Mouse (Mus musculus) lung, postnatal 14 days (tissue): ENCODE data around the gene Per1.
A peak's percentile ranks its signal among the peaks of the same experiment; 100 is the strongest.

Experiments
- DNase-seq: peaks from one replicate; pipeline ENCODE4 v3.0.0; 2021

Gene Per1

DNA sequence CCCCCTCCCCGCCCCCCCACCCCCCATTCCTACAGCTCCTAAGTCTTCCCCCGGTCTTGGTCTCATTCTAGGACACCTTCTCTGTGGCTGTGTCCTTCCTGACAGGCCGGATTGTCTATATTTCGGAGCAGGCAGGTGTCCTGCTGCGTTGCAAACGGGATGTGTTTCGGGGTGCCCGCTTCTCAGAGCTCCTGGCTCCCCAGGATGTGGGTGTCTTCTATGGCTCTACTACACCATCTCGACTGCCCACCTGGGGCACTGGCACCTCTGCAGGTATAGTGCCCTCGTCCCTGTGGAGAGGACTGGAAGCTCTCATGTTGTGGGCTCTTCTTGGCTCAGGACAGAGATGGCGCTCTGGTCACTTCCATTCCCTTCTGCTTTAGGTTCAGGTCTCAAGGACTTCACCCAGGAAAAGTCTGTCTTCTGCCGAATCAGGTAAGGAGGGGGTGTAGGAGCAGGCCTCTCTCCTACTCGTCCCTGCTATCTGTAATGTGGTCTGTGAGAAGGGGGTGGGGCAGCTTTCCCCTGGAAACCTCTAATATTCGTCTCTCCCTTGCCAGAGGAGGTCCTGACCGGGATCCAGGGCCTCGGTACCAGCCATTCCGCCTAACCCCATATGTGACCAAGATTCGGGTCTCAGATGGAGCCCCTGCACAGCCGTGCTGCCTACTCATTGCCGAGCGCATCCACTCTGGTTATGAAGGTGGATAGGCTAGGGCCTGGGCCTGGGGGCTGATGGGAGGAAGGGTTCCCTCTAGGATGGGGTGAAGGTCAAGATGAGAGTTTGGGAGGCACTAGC lies 6.8 kb downstream of the Per1 start:
- no peak for DNase-seq

DNA sequence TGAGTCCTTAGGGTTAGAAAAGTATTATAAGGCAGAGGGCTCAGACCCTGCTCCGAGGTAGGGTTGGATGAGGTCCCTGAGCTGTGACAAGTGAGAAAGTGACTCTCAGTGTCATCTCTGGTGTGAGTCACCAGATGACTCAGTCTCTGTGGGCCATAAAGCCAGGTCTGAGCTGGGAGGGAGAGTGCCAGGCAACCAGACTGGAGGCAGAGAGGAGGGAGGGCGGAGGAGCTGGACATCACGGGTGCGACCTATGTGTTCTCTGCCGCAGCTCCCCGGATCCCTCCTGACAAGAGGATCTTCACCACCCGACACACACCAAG lies 7.3 kb downstream of the Per1 start:
- no peak for DNase-seq

DNA sequence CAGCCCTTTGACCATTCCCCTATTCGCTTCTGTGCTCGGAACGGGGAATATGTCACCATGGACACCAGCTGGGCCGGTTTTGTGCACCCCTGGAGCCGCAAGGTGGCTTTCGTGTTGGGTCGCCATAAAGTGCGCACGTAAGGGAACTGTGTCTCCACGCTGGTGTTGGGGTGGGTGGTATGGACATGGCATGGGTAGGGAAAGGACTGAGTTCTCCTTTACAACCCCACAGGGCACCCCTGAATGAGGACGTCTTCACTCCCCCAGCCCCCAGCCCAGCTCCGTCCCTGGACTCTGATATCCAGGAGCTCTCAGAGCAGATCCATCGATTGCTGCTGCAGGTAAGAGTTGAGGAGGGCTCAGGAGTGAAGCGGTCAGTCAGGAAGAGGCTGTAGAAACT lies 8.1 kb downstream of the Per1 start:
- DNase-seq = no peak

DNA sequence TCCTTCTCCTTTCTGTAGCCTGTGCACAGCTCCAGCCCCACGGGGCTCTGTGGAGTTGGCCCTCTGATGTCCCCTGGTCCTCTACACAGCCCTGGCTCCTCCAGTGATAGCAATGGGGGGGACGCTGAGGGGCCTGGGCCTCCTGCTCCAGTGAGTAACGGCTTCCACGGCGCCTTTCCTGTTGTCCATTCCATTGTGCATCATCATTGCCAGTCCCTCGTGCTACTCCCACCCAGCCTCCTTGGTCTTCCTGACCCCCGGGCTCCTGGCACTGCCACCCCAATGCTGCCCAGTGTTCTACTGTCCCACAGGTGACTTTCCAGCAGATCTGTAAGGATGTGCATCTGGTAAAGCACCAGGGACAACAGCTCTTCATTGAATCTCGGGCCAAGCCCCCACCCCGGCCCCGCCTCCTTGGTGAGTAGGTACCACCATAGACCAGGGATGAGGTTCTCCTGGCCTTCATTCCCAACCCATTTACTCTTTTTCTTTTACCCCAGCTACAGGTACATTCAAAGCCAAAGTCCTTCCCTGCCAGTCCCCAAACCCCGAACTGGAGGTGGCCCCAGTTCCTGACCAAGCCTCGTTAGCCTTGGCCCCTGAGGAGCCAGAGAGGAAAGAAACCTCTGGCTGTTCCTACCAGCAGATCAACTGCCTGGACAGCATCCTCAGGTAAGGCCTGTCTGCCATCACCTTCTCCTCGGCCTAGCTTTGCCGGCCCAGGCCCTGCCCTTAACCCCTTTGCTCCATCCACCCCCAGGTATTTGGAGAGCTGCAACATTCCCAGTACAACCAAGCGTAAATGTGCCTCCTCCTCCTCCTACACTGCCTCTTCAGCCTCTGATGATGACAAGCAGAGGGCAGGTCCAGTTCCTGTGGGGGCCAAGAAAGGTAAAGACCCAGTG lies 8.8 kb downstream of the Per1 start:
- DNase-seq = no peak

DNA sequence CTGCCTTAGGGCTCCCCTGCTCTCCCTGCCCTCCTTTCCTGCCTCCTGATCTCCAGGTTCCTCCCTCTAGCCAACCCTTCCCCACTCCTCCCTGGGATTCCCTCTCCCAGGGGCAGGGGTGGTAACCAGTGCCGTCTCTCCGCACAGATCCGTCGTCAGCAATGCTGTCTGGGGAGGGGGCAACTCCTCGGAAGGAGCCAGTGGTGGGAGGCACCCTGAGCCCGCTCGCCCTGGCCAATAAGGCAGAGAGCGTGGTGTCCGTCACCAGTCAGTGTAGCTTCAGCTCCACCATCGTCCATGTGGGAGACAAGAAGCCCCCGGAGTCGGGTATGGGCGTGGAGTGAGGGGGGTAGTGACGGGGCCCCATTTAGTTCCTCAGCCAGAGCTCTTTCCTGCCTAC lies 9.5 kb downstream of the Per1 start:
- DNase-seq = no peak

DNA sequence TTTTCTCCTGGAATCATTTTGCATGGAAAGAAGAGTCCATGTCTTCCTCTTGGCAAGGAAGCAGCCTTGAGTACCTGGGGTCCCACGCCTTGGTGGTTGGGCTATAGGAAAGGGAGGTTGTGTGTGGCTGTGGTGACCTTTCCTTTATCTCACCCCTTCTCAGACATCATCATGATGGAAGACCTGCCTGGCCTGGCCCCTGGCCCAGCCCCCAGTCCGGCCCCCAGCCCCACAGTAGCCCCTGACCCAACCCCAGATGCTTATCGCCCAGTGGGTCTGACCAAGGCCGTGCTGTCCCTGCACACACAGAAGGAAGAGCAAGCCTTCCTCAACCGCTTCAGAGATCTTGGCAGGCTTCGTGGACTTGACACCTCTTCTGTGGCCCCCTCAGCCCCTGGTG lies 10.2 kb downstream of the Per1 start:
- DNase-seq = no peak

DNA sequence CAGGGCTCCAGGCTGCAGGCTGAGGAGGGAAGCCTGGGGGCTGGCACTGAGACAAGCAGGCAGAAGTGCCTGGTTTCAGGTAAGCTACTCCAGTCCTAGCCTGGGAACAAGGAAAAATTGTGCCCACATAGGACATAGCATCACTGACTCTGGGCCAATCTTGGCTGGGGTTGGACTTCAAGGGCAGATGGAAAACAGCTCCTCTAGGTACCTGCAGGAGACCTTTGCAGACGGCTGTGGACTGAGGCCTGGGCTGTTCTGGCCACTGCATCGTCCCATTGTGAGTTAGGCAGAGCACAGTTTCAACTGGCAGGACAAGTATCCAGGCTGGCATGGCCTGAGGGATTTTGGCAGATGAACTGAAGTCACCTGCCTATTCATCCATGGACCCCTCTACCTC lies 10.8 kb downstream of the Per1 start:
- no peak for DNase-seq

DNA sequence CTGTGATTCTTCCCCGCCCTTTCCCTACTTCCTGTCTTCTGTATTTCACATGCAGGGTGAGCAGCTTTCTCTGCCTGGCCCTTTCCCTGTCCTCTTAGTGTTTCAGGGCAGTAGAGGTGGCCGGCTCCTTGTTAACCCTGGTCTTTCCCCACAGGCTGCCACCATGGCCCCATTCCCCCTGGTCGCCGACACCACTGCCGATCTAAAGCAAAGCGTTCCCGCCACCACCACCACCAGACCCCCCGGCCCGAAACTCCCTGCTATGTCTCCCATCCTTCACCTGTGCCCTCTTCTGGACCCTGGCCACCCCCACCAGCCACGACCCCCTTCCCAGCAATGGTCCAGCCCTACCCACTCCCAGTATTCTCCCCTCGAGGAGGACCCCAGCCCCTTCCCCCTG lies 11.3 kb downstream of the Per1 start:
- DNase-seq = no peak

DNA sequence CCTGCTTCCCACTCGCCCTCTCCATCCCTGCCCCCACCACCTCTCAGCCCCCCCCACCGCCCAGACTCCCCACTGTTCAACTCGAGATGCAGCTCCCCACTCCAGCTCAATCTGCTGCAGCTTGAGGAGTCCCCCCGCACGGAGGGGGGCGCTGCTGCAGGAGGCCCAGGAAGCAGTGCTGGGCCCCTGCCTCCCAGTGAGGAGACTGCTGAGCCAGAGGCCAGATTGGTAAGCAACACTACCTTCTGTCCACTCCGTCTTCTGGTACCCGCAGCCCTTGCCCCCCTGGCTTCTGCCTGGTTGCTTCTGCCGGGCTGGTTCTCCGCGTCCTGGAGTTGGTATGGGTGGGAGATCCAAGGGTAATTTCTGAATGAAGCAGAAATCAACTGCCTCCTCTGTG lies 11.8 kb downstream of the Per1 start:
- no peak for DNase-seq

DNA sequence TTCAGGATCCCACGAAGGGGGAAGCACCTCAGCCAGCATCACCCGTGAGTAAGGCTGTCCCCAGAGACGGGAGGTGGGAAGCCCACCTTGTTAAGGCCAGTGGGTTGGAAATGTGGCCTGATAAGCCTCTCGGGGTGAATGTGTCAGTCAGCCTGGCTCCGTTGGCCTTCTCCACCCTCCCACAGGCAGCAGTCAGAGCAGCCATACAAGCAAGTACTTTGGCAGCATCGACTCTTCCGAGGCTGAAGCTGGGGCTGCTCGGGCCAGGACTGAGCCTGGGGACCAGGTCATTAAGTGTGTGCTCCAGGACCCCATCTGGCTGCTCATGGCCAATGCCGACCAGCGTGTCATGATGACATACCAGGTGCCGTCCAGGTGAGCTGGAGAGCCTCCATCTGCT lies 12.7 kb downstream of the Per1 start:
- no peak for DNase-seq

DNA sequence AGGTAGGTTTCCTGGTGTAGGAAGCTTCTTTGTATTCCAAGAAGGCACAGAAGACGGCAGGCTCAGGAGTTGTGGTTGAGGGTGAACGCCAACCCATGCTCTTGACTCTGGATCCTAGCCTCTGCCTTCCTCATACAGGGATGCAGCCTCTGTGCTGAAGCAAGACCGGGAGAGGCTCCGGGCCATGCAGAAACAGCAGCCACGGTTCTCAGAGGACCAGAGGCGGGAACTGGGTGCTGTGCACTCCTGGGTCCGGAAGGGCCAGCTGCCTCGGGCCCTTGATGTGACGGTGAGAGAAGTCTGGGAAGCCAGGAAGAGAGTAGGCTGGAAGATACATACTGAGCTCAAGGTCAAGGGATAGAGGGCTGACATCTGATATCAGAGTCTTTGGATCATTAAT lies 13.2 kb downstream of the Per1 start:
- DNase-seq = no peak

DNA sequence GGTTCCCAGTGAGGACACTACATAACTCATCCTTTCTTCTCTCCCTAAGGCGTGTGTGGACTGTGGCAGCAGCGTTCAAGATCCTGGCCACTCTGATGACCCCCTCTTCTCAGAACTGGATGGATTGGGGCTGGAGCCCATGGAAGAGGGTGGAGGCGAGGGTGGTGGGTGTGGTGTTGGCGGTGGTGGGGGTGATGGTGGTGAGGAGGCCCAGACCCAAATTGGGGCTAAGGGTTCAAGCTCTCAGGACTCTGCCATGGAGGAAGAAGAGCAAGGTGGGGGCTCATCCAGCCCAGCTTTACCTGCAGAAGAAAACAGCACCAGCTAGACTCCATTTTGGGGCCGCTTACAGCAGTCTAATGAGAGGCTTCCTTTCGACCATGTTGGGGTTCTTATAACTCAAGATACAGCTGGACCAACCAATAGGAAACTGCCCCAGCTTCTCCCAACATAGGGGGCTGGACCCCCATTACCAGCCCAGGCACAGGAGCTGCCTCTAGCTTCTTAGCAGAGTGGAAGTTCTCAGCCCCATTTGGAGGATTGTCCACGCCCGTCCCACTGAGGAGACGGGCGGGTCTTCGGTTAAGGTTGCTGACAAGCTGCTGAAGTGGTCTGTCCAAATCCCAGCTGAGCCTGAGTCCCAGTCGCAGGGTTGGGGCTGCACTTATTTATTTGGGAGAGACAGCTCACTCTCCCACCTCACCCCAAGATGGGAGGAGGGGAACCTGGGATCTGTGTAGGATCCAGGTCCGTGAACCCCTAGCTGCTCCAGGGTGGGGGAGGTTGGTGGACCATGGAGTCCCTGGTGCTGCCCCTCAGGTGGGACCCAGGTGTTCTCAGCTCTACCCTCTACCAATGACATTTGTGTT lies 14.2 kb downstream of the Per1 start:
- no peak for DNase-seq

DNA sequence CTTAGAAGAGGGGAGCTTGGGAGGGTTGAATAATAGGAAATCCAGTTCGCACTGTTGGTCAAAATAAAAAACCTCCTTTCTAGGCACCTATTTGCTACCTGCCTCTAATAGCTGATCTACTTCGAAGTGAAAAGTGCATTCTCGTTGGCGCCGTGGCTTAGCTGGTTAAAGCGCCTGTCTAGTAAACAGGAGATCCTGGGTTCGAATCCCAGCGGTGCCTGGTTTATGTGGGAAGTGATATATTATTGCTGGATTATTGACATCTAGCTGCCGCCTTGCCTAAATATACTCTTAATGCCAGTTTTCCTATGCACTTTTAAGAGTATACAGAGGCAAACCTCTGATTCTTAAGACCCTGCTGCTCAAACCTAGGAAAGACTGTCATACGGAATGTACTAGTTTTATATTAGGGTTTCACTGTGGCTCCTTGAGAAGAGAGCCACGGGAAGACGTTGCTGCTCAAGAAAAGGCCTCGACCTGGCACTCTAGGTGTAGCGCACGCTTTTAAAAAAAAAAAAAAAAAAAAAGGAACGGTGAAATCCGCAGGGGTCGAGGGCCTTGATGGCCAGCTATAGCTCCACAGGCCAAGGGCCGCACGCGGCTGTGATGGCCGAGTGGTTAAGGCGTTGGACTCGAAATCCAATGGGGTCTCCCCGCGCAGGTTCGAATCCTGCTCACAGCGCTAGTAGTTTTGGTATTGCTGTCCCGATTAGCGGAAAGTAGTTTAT lies 15.5 kb downstream of the Per1 start:
- peak; percentile 94 for DNase-seq

DNA sequence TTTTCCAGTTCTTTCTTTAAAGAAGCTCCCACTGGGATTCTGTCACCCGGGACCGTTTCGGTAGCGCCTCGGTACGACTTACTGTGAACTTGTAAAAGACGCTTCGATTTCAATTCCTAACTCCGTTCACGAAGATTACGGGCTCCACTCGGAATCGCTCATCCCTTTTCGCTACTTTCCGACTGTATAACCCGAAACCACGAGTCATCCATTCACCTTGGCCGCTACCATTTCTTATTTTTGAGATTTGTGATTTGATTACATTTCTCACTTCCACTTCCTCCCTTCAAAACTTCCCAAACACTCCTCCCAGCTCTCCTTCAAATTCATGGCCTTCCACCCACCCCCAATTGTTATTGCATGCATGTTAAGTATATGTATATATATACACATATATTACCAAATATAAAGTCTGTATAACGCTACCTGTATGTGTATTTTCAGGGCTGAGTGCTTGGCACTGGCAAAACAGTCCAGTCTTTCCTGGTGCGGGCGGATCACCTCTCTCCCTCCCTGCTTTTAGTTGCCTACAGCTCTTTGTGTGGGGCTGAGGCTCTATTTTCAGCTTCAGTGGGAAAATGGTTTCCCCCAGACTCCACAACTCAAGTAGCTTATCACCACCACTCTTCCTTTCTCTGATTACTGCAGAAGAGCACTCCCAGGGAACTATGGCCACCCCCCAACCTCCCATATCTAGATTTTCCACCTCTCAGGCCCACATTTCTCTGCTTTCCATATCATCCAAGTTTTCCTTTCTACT lies 16.2 kb downstream of the Per1 start:
- DNase-seq = no peak

DNA sequence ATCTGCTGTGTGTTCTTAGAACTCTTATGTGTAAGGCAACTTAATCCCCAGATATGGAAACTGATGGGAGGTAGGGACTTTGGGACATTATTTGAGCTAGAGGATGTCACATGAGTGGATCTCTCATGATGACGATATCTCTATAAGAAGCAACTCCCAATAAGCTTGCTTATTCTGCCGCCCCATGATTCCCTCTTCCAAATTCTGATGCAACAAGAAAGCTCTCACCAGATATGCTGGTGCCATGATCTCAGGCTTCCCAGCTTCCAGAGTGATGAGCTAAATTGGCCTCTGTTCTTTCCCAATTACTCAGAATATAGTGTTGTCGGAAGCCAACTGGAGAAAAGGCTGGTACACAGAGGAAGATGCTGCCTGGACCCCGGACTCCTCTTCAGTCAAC lies 16.8 kb downstream of the Per1 start:
- no peak for DNase-seq

DNA sequence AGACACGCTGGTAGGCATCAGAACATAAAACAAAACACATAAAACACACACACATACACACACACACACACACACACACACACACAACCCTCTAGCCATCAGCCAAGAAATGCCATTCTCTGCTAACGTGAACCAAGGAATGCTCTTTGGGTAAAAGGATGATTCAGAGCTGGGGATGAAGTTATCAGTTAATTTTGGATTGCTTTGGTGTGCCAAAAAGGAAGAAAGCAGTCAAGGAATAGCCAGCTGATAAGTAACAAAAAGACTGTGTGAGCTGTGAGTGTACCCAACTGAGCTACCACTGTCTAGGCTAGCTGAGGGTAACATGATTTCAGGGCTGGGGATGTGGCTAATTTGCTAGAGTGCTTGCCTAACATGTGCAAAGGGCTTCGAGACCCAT lies 19.0 kb downstream of the Per1 start:
- DNase-seq = no peak

DNA sequence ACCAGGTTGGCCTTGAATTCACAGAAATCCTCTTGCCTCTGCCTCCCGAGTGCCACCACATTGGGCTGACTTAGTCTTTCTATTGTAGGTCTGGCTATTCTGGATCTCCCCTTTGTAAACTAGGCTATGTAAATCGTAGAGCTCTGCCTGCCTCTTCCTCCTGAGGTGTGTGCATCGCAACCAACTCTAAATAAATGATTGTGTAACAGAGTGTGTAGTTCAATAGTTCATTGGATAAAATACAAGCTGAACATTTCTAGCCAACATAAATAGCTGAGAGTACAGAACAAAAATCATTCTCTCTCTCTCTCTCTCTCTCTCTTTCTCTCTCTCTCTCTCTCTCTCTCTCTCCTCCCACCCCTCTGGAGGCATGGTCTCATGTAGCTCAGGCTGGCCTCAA lies 19.6 kb downstream of the Per1 start:
- DNase-seq = no peak

DNA sequence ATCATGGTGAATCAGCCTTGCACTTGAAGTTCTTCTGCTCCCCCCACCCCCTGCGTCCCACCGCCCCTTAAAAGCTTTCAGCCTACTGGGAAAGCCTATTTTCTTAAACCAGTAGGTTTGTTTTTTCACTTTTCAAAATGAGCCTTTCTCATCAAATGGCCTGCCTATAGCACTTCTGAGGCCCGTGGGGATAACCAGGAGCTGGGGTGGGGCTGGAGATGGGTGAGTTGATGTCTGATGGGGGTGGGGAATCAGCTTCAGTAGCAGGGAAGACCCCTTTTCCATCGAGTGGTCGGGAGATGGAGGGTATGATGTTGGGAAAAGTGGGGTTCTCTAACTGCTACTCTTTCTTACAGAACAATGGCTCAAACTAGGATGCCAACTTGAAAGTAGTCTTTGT lies 21.8 kb downstream of the Per1 start:
- no peak for DNase-seq

DNA sequence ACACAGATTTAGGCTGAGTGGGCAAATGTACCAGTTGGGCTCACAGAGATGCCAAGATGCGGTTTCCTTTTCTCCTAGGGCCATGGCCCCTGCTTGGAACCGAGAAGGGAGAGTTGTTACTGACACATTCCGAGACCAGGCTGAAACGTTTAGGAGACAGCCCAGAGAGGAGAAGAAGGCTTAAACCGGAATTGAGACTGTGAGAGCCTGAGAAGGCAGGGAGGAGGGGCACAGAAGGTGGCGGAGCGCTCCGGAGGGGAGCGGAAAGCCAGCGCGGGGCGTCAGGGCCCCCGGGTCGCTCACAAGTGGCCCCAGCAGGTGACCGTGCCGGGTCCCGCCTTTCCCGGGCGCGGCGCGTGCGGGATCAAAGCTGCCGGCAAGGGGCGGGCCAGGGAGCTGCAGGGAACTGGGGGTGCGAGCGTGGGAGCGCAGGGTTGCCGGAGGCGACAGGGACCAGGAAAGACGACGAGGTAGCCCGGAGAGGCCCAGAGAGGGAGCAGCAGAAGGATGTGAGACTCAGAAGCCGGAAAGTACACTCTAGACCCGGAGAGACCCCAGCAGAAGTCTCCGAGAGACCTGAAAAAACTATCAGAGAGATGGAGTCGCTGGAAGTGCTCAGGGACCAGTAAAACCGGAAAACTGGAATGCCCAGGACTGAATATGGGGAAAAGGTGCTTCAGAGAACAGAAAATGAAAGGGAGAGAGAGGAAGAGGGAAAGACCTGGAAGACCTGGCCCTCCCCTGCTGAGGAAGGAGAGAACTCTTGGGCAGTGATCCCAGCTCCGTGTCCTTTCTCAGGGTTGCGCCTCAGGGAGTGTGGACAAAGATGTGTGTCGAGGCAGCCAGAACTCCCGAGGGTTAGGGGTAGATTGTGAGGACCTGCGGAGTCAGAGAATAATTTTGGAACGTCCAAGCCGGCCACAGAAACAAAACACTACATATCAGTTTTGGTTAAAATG lies 23.0 kb downstream of the Per1 start:
- peak; percentile 62 for DNase-seq

DNA sequence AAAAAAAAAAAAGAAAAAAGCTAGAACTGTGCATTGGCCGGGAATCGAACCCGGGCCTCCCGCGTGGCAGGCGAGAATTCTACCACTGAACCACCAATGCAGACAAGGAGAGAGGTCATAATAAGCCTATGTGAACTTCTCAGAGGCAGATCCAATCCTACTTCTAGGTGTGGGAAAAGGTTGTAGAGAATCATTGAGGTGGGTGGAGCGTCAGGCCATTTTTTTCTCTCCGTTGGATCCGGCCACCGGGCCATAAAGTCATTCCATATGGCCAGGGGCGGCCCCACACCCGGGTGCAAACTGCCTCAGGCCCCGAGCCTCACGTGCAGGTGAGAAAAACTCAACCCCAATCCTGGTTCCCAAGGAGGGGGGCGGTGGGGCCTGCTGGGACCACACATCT lies 23.7 kb downstream of the Per1 start:
- peak; percentile 92 for DNase-seq
